Comparison of ENCODE assay signal across 28 mouse cellular contexts in the genomic region with DNA sequence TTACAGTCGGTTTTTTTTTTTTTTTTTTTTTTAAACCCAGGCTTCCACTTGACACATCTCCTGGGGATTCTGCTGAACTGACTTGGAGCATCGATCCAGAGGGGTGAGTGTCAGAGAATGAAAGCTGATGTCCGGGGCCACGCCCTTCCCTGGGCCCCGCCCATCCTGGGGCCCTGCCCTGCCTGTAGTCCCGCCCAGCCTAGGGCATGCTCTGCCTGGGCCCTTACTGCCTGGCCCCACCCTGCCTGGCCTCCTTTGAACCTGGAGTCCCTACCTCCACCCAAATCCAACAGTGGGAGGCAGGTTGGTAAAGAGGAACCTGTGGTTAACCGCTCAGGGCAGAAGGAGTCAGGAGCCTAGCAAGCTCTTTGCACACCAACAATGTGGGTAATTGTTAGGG.
DNase-seq lines count a peak whose midpoint lies in the region; ATAC-seq lines count a peak whose summit lies in the region.
"Had no signal": no experiment of that assay in that cellular context is flagged by ENCODE, and none has a peak within 500 bp of the region (broad histone marks: within the 10 kb centered on the region; RNA-seq: fewer than 3 reads in every experiment).

No protein-coding gene starts in this region.

- H3K9me3 ChIP-seq in heart, embryonic 11.5 days (replicated peaks; ENCODE audit: control insufficient read depth, low read length): peaks cover 6% of the 10 kb centered on the region; the same call in 1 of the 2 replicates

- DNase-seq in heart, adult 11 months: peak; percentile 66
- peak; percentile 13 to 54 for DNase-seq in urinary bladder, postnatal 4 days (ENCODE audit: low spot score in 2 of 2)
- DNase-seq in urinary bladder, adult 18-20 months (ENCODE audit: low spot score in 2 of 2): no peak
- peak; percentile 81 for DNase-seq in ZHBTc4 (ENCODE audit: low read depth, low spot score)
- no peak for DNase-seq in ovary, postnatal 36 days (ENCODE audit: low spot score)
- DNase-seq: adrenal gland, adult 8-10 months; adrenal gland, postnatal 25 days; B cell, adult 2 months; cerebellum, adult 11-12 months; cerebellum, adult 8-10 months; cerebellum, postnatal 10 days; cerebellum, postnatal 36 days; embryo, embryonic 11 days; forebrain, postnatal 0 days; gastrocnemius, adult 2 months; gastrocnemius, postnatal 14 days; heart, adult 18-20 months; heart, postnatal 14 days; heart, postnatal 4 days had no signal

- no peak overlapping the region for H3K4me2 ChIP-seq in heart, embryonic 11.5 days
- H3K4me2 ChIP-seq: embryonic facial prominence, embryonic 15.5 days; heart, embryonic 13.5 days; hindbrain, embryonic 14.5 days had no signal

- 78% methylated on average over 7 of the region's 7 CpGs for WGBS in heart, embryonic 11.5 days (ENCODE audit: insufficient replicate concordance)

- H3K4me1 ChIP-seq in heart, embryonic 11.5 days (ENCODE audit: control insufficient read depth, insufficient read depth, low read length): no peaks in the 10 kb centered on the region
- H3K4me1 ChIP-seq: embryonic facial prominence, embryonic 15.5 days; heart, embryonic 13.5 days had no signal

- H3K4me3 ChIP-seq in heart, embryonic 11.5 days (ENCODE audit: low read depth, low read length): no peak overlapping the region
- H3K4me3 ChIP-seq: embryonic facial prominence, embryonic 15.5 days; gastrocnemius, adult 2 months; heart, embryonic 13.5 days had no signal

- no peak overlapping the region for H3K27ac ChIP-seq in heart, embryonic 11.5 days (ENCODE audit: low read depth, low read length)
- H3K27ac ChIP-seq: embryonic facial prominence, embryonic 15.5 days; gastrocnemius, adult 2 months; heart, embryonic 13.5 days; hindbrain, embryonic 14.5 days; hindbrain, postnatal 0 days had no signal

- no peak overlapping the region for H3K9ac ChIP-seq in heart, embryonic 11.5 days (ENCODE audit: low read depth, low read length)
- H3K9ac ChIP-seq: embryonic facial prominence, embryonic 15.5 days; forebrain, postnatal 0 days; heart, embryonic 13.5 days; hindbrain, embryonic 14.5 days had no signal

- no peak; the same call in 1 of the 2 replicates for ATAC-seq in heart, embryonic 11.5 days (replicated peaks; ENCODE audit: insufficient number of reproducible peaks, low FRiP score, low TSS enrichment)
- ATAC-seq: forebrain, embryonic 14.5 days; forebrain, postnatal 0 days; hindbrain, postnatal 0 days; inflammation-experienced regulatory T-cells, adult 6 months; intestine, embryonic 16.5 days had no signal

- no peaks in the 10 kb centered on the region for H3K27me3 ChIP-seq in heart, embryonic 11.5 days (ENCODE audit: control insufficient read depth, insufficient read depth, low read length)
- H3K27me3 ChIP-seq: CH12.LX; embryonic facial prominence, embryonic 15.5 days; heart, embryonic 13.5 days had no signal

- no peaks in the 10 kb centered on the region for H3K36me3 ChIP-seq in heart, embryonic 11.5 days (ENCODE audit: control insufficient read depth, insufficient read depth, low read length)
- H3K36me3 ChIP-seq: embryonic facial prominence, embryonic 15.5 days; heart, embryonic 13.5 days had no signal

Comparison
In these comparisons a context has a peak if more than half of its experiments do, and no peak if none do; other contexts are left out.
1. DNase-seq: peak in heart, adult 11 months (single experiment), urinary bladder, postnatal 4 days (2 of 2) and ZHBTc4 (single experiment); none in urinary bladder, adult 18-20 months (0 of 2) and ovary, postnatal 36 days (single experiment).